Mouse (Mus musculus): ENCODE measurements around the gene Ppp1r11. TPM values are rescaled to one million over a fixed set of nuclear protein-coding genes. Genes with fewer than 3 reads are reported as not detected.

Gene Ppp1r11
- polyA plus RNA-seq, 1 experiment from 2014 or later: 153 TPM

DNA sequence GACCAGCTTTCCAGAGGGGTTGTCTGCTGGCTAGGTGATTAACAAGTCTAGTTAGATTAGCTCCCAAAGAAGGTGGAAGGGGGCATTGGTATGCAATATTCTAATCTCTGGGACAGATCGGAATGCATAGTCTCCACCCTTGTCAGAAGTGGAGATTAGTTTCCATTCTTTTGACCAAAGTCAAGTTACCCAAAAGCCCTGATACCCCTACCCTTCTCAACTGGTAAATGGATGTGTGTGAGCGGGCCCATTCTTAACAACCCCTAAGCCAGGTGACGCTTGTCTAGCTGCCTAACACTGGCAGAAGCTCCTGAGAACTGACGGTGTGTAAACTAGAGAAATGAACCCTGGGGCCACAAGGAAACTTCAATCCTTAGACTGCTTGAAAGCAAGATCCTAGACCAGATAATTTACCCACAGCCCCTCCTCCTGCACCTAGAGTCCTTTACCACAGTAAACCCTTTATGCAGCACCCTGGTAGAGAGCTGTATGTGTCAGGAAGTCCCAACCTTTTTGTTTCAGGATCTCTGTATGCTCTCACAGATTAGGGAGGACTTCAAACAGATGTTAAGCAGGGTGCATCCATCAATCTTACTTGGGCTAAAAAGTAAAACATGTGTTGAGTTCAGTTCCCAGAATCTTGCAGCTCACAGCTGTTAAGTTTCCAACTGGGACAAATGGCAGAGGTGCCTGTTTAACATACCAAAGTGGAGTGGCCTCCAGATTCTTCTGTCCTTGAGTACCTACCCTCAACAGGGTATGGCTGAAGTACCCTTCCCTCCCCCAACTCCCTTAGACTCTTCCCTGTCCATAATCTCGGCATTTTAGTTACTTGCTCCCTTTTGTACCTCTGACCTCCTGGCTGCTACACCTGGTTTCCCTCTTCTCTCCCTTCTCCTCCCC, 31.0 kb upstream of the Ppp1r11 start:
- H3K9me3 ChIP-seq: no peaks in the 10 kb centered on the region
- 27% methylated on average over 5 of the region's 5 CpGs for WGBS
- H3K27ac ChIP-seq (replicated peaks): no peak overlapping the region
- peaks cover 41% of the 10 kb centered on the region for H3K27me3 ChIP-seq (replicated peaks; ENCODE audit: low read depth, poor library complexity, severe bottlenecking)
- no peak for DNase-seq (ENCODE audit: low spot score)
- H3K36me3 ChIP-seq (replicated peaks): no peaks in the 10 kb centered on the region
- peaks cover 20% of the 10 kb centered on the region for H3K4me1 ChIP-seq
- H3K4me3 ChIP-seq: no peak overlapping the region

- Histone ChIP-seq H3K27ac (replicated peaks) (no peak overlapping the region), H3K4me1 (peaks cover 20% of the 10 kb centered on the region), H3K4me3 (peak overlapping the region; percentile 40), H3K27me3 (replicated peaks; ENCODE audit: low read depth, poor library complexity, severe bottlenecking) (peaks cover 34% of the 10 kb centered on the region; the same call in 1 of the 2 replicates), H3K36me3 (replicated peaks) (no peaks in the 10 kb centered on the region), H3K9me3 (no peaks in the 10 kb centered on the region)
- peak; percentile 41 for DNase-seq (ENCODE audit: low spot score)
- WGBS: 8% methylated on average over 4 of the region's 4 CpGs
Observed at GRCm38 (mm10) chr17:36981845-36982244, 30.3 kb upstream of the Ppp1r11 start.

DNA sequence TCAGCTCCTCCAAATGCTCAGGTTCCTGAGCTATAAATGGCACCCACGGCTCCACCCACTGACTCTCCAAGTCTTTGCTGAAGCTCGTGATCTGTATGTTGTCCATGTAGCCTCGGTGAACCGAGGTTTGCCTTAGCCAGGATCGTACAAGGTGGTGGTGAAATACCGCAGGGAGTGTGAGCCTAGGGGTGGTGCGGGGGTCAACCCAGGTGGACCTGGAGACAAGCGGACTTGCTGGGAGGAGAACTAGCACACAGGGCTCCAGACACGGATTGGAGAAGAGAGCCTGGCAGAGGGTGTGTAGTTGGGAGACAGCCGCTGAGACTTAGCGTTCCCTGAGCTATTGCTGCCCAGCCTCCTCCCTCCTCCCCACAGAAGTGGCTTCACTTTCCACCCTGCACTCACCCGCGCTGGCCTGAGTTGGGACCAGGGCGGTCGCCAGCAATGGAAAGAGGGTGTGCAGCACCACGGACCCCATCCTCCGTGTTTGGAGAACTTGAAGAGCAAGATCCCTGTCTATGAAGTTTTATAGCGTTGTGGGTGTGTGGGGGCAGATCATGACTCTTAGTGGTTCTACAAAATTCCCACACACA, 29.8 kb upstream of the Ppp1r11 start, which contains the start of gene 2410137M14Rik:
2410137M14Rik (minus strand) TSS at position 17 of the 593 bp plus-strand sequence.
- H3K27me3 ChIP-seq (replicated peaks; ENCODE audit: low read depth, poor library complexity, severe bottlenecking): peaks cover 29% of the 10 kb centered on the region; the same call in 1 of the 2 replicates
- peak within 1 kb of the TSS; percentile 57; the same call in 1 of the 2 replicates for H3K27ac ChIP-seq (replicated peaks)
- 11% methylated on average over 18 of the region's 18 CpGs for WGBS
- peak within 1 kb of the TSS; percentile 40 for H3K4me3 ChIP-seq
- H3K9me3 ChIP-seq: no peaks in the 10 kb centered on the region
- peaks cover 20% of the 10 kb centered on the region for H3K4me1 ChIP-seq
- H3K36me3 ChIP-seq (replicated peaks): no peaks in the 10 kb centered on the region
- no peak for DNase-seq (ENCODE audit: low spot score)

- no peaks in the 10 kb centered on the region for H3K36me3 ChIP-seq (replicated peaks)
- no peaks in the 10 kb centered on the region for H3K4me1 ChIP-seq
- no peak for DNase-seq (ENCODE audit: low spot score)
- WGBS: 68% methylated on average over 8 of the region's 8 CpGs
- H3K4me3 ChIP-seq: no peak overlapping the region
- 0 out of 2 replicates have a peak, but pooled peaks cover under 1% of the 10 kb centered on the region for H3K27me3 ChIP-seq (replicated peaks; ENCODE audit: low read depth, poor library complexity, severe bottlenecking)
- no peaks in the 10 kb centered on the region for H3K9me3 ChIP-seq
- no peak overlapping the region for H3K27ac ChIP-seq (replicated peaks)
Observed at GRCm38 (mm10) chr17:36973271-36973787, 21.8 kb upstream of the Ppp1r11 start.

DNA sequence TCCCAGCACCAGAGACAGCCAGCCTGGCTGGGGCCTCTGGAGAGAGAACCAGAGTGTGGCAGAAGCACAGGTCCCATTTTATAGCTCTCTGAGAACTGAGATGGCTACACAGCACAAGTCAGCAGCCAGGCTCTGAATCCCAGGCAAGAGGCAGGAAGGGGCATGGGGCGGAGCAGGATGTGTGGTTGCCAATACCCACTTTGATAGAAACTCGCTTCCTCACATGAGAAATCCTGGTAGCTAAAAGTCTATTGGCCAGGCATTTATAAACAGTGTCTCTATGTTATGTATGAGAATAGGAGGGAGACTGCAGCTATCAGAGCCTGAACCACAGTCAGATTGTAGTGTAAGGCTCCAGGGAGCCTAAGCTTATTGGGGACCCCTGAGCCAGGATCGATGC, 21.2 kb upstream of the Ppp1r11 start:
- no peak for DNase-seq (ENCODE audit: low spot score)
- WGBS: 82% methylated on average over 3 of the region's 3 CpGs
- no peaks in the 10 kb centered on the region for H3K9me3 ChIP-seq

DNA sequence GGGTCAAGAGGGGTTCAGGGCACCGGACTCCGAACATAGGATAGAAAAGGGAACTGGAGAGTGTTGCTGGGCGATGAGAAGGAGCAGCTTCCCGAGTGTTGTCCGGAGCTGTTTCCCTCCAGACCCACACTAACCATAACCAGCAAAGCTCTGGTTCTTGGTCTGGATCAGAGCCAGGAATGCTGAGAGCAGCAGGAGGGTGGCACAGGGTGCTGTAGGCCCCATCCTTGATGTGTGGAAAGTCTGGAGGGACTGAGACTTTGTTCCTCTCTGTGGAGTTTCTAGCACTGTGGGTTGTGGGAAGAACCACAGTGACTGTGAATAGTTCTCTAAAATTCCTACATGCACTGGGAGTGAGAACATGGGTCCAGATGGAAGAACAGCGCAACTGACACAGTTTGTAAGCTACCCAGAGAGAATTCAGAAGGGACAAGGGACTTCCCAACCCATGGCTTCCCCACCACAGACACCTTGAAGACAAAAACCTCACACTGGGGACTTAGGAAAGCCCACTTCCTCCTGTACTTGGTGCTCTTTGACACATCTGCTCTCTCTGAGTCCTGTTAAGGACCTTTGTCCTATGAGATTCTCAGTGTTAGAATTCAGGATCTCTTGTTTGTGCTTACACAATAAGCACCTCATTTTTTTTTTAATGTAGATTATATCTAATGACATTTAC, 19.8 kb upstream of the Ppp1r11 start:
- H3K4me1 ChIP-seq: no peaks in the 10 kb centered on the region
- no peaks in the 10 kb centered on the region for H3K9me3 ChIP-seq
- WGBS: 92% methylated on average over 6 of the region's 6 CpGs
- DNase-seq (ENCODE audit: low spot score): no peak
- H3K36me3 ChIP-seq (replicated peaks): no peaks in the 10 kb centered on the region
- no peaks in the 10 kb centered on the region for H3K27me3 ChIP-seq (replicated peaks; ENCODE audit: low read depth, poor library complexity, severe bottlenecking)
- no peak overlapping the region for H3K27ac ChIP-seq (replicated peaks)
- no peak overlapping the region for H3K4me3 ChIP-seq

More for the DNA sequence above, 21.2 kb upstream of the Ppp1r11 start:
- Histone ChIP-seq H3K4me1 (no peaks in the 10 kb centered on the region), H3K4me3 (no peak overlapping the region), H3K36me3 (replicated peaks) (no peaks in the 10 kb centered on the region), H3K27me3 (replicated peaks; ENCODE audit: low read depth, poor library complexity, severe bottlenecking) (no peaks in the 10 kb centered on the region), H3K27ac (replicated peaks) (no peak overlapping the region)

- Histone ChIP-seq H3K27me3 (replicated peaks; ENCODE audit: low read depth, poor library complexity, severe bottlenecking) (no peaks in the 10 kb centered on the region), H3K4me3 (no peak overlapping the region), H3K27ac (replicated peaks) (no peak overlapping the region), H3K36me3 (replicated peaks) (no peaks in the 10 kb centered on the region), H3K4me1 (no peaks in the 10 kb centered on the region), H3K9me3 (no peaks in the 10 kb centered on the region)
- 87% methylated on average over 14 of the region's 14 CpGs for WGBS
- no peak for DNase-seq (ENCODE audit: low spot score)
Observed at GRCm38 (mm10) chr17:36970316-36970890, 18.9 kb upstream of the Ppp1r11 start.

GRCm38 (mm10) chr17:36966875-36967274, 15.3 kb upstream of the Ppp1r11 start:
- 86% methylated on average over 1 of the region's 1 CpGs for WGBS
- Histone ChIP-seq H3K4me1 (no peaks in the 10 kb centered on the region), H3K27me3 (replicated peaks; ENCODE audit: low read depth, poor library complexity, severe bottlenecking) (no peaks in the 10 kb centered on the region), H3K27ac (replicated peaks) (no peak overlapping the region), H3K36me3 (replicated peaks) (no peaks in the 10 kb centered on the region), H3K4me3 (no peak overlapping the region), H3K9me3 (no peaks in the 10 kb centered on the region)
- no peak for DNase-seq (ENCODE audit: low spot score)

GRCm38 (mm10) chr17:36961125-36961524, 9.6 kb upstream of the Ppp1r11 start:
- no peak overlapping the region for H3K27ac ChIP-seq (replicated peaks)
- whole genome bisulfite sequencing: 80% methylated on average over 1 of the region's 1 CpGs
- DNase-seq (ENCODE audit: low spot score): no peak

GRCm38 (mm10) chr17:36958884-36959283, 7.3 kb upstream of the Ppp1r11 start:
- Histone ChIP-seq H3K9me3 (no peaks in the 10 kb centered on the region), H3K4me3 (peak overlapping the region; percentile 76), H3K27ac (replicated peaks) (peak overlapping the region; percentile 90), H3K36me3 (replicated peaks) (peaks cover 28% of the 10 kb centered on the region), H3K4me1 (peaks cover 16% of the 10 kb centered on the region), H3K27me3 (replicated peaks; ENCODE audit: low read depth, poor library complexity, severe bottlenecking) (no peaks in the 10 kb centered on the region)
- WGBS: 12% methylated on average over 12 of the region's 12 CpGs
- DNase-seq (ENCODE audit: low spot score): no peak

More at GRCm38 (mm10) chr17:36961125-36961524, 9.6 kb upstream of the Ppp1r11 start:
- H3K9me3 ChIP-seq: no peaks in the 10 kb centered on the region
- H3K27me3 ChIP-seq (replicated peaks; ENCODE audit: low read depth, poor library complexity, severe bottlenecking): no peaks in the 10 kb centered on the region
- peaks cover 8% of the 10 kb centered on the region; the same call in 1 of the 2 replicates for H3K36me3 ChIP-seq (replicated peaks)
- H3K4me3 ChIP-seq: no peak overlapping the region
- H3K4me1 ChIP-seq: peaks cover 16% of the 10 kb centered on the region

DNA sequence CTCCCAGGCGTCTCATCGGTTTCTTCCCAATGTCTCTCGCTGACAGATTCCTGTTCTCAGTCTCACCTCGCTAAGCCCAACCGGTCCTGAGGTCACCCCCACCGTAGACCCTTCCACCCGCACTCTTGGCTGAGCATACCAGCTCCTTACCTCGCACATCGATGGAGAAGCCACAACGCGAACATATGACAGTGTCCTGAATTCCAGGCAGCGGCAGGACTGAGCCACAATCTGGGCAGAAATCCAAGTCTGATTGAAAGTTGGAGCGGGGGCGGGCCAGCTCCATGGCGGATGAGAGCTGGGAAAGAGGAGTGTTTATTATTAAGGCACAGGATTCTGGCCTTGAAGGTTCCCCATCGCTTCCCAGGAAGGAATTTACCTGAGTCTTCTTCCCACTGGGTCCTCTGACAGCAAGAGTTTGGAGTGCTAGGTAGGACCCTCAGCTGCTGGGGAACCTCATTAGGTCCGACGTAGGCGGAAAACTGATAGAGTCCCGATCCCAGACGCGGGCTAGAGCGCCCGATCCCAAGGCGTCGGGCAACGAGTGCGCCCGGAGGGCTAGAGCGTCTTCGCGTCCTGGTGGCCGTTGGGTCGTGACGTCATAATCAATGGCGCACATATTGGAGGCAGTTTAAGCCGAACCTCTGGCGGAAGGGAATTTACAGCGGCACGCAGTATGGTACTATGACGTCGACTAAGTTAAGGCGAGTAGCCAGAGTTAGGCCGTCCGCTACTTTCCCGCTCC, 6.6 kb upstream of the Ppp1r11 start, which contains the start of the genes Znrd1 and Znrd1as:
Znrd1 (minus strand) TSS at position 561 of the 745 bp plus-strand sequence.
Znrd1as (plus strand) TSS at position 594 of the 745 bp plus-strand sequence.
- peak; percentile 96 for DNase-seq (ENCODE audit: low spot score)
- no peaks in the 10 kb centered on the region for H3K27me3 ChIP-seq (replicated peaks; ENCODE audit: low read depth, poor library complexity, severe bottlenecking)
- H3K36me3 ChIP-seq (replicated peaks): peaks cover 35% of the 10 kb centered on the region
- no peaks in the 10 kb centered on the region for H3K9me3 ChIP-seq
- peak within 1 kb of the TSS; percentile 90 for H3K27ac ChIP-seq (replicated peaks)
- H3K4me3 ChIP-seq: peak within 1 kb of the TSS; percentile 76
- WGBS: under 1% methylated on average over 46 of the region's 46 CpGs
- peaks cover 16% of the 10 kb centered on the region for H3K4me1 ChIP-seq

Data from embryonic facial prominence, embryonic 10.5 days (tissue).